15 mouse cellular contexts compared by ENCODE assay signal in genomic region chr2:96547171-96547570, GRCm38 (mm10).
"Had no signal": no experiment of that assay in that cellular context is flagged by ENCODE, and none has a peak within 500 bp of the region (broad histone marks: within the 10 kb centered on the region; RNA-seq: fewer than 3 reads in every experiment).

No protein-coding gene starts in this region.

- DNase-seq: right cerebral cortex, adult 18-20 months; right cerebral cortex, postnatal 14 days; right cerebral cortex, postnatal 25 days; right cerebral cortex, postnatal 4 days; spleen, adult 18-20 months; thymus, adult 18-20 months; thymus, postnatal 14 days; thymus, postnatal 25 days; thymus, postnatal 36 days; thymus, postnatal 4 days had no signal

- H3K27me3 ChIP-seq: neural tube, embryonic 12.5 days; neural tube, embryonic 13.5 days; neural tube, embryonic 15.5 days; stomach, embryonic 15.5 days had no signal

- H3K4me1 ChIP-seq: neural tube, embryonic 12.5 days; neural tube, embryonic 13.5 days; neural tube, embryonic 15.5 days; stomach, embryonic 15.5 days had no signal

- H3K4me3 ChIP-seq: neural tube, embryonic 12.5 days; neural tube, embryonic 13.5 days; neural tube, embryonic 15.5 days; stomach, embryonic 15.5 days had no signal

- H3K36me3 ChIP-seq: neural tube, embryonic 12.5 days; neural tube, embryonic 13.5 days; neural tube, embryonic 15.5 days; stomach, embryonic 15.5 days had no signal

- H3K27ac ChIP-seq: neural tube, embryonic 12.5 days; neural tube, embryonic 13.5 days; neural tube, embryonic 15.5 days; stomach, embryonic 15.5 days; stomach, postnatal 0 days had no signal
